Mouse (Mus musculus) lung, embryonic 14.5 days (tissue): ENCODE data around the gene Bach2. TPM values are rescaled to one million over a fixed set of nuclear protein-coding genes. Genes with fewer than 3 reads are reported as not detected.

Experiments used
- ATAC-seq: fragments of 200-750 bp; cut with Nextera tagmentation; 2 replicates; pipeline ENCODE4 v1.8.0; 2017; ENCODE audit warnings: mild to moderate bottlenecking, moderate TSS enrichment, moderate library complexity; ENCODE audit not compliant: insufficient read depth
- DNase-seq: peaks from one replicate; pipeline ENCODE4 v3.0.0-alpha.2; 2015
- H3K27ac ChIP-seq: fragments of 300-500 bp; sonication (generic); 2 replicates; pipeline ENCODE4 v1.5.1; 2014; ENCODE audit warnings: low read depth, mild to moderate bottlenecking, moderate library complexity
- H3K27me3 ChIP-seq: fragments of 300-500 bp; sonication (generic); 2 replicates; pipeline ENCODE4 v1.6.1; 2014; ENCODE audit warnings: low read length, control low read depth; ENCODE audit not compliant: insufficient read depth
- H3K36me3 ChIP-seq: fragments of 300-500 bp; sonication (generic); 2 replicates; pipeline ENCODE4 v1.6.1; 2014; ENCODE audit warnings: control low read depth; ENCODE audit not compliant: insufficient read depth
- H3K4me1 ChIP-seq: fragments of 300-500 bp; sonication (generic); 2 replicates; pipeline ENCODE4 v1.6.1; 2014; ENCODE audit warnings: antibody characterized with exemption, control low read depth; ENCODE audit not compliant: insufficient read depth
- H3K4me2 ChIP-seq: fragments of 300-500 bp; sonication (generic); 2 replicates; pipeline ENCODE4 v1.6.1; 2014; ENCODE audit warnings: mild to moderate bottlenecking
- H3K4me3 ChIP-seq: fragments of 300-500 bp; sonication (generic); 2 replicates; pipeline ENCODE4 v1.5.1; 2014; ENCODE audit warnings: low read depth, low read length
- H3K9ac ChIP-seq: fragments of 300-500 bp; sonication (generic); 2 replicates; pipeline ENCODE4 v1.6.1; 2014
- H3K9me3 ChIP-seq: fragments of 300-500 bp; sonication (generic); 2 replicates; pipeline ENCODE4 v1.6.1; 2016; ENCODE audit warnings: low read depth, low read length, control low read depth
- CTCF ChIP-seq: IDR thresholded peaks from 2 replicates; pipeline ENCODE4 v1.5.1; 2016; ENCODE audit warnings: antibody characterized with exemption, low read depth
- WGBS: fragments of 180-500 bp; shearing (Covaris S2); extraction: QIAGEN DNeasy Blood & Tissue Kit; methylation state at CpG from one replicate; pipeline ENCODE4 v1.1.7; 2014; 5-methylcytosine and 5-hydroxymethylcytosine counted together
- polyA plus RNA-seq: library from polyadenylated mRNA; unstranded; fragments of >200 nt; fragmentation: Nextera tagmentation; extraction: Ambion mirVana; gene quantifications from 2 replicates; pipeline ENCODE4 v1.2.1, GENCODE M21; 2014

The Bach2 gene
- polyA plus RNA-seq, 1 experiment from 2014 or later, result 16.1 TPM

GRCm38 (mm10) chr4:32216466-32216865 is 22.1 kb upstream of the Bach2 start:
- no peak overlapping the region for H3K9ac ChIP-seq
- no peak for DNase-seq
- H3K4me2 ChIP-seq, result no peak overlapping the region
- H3K4me3 ChIP-seq, result no peak overlapping the region
- 83% methylated on average over 4 of the region's 4 CpGs for WGBS
- ATAC-seq, result no peak
- H3K27ac ChIP-seq, result no peak overlapping the region
- no peaks in the 10 kb centered on the region for H3K27me3 ChIP-seq
- peaks cover 11% of the 10 kb centered on the region; the same call in 1 of the 2 replicates for H3K4me1 ChIP-seq
- no peaks in the 10 kb centered on the region for H3K9me3 ChIP-seq
- H3K36me3 ChIP-seq, result no peaks in the 10 kb centered on the region
- no peak for TF ChIP-seq CTCF

GRCm38 (mm10) chr4:32217016-32217415 is 21.6 kb upstream of the Bach2 start:
- no peak for TF ChIP-seq CTCF
- 56% methylated on average over 3 of the region's 3 CpGs for WGBS

DNA sequence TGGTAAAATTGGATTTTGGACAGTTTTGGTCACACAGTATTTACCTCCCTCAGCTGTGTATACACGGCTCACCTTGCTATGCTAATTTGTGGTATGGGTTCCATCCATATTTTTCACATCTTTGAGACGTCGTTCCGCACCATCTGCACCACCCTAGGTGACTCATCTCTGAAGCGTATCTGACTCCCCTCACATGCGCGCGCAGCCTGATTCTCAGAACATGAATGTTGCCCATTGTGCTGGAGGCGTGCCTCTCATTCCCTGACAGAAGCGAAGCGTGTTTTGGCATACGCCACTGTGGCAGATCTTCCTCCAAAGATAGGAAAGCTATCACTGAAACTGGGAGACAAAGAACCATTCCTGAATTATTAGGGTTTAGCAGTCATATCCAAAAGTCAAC is 21.0 kb upstream of the Bach2 start:
- ATAC-seq (no peak), DNase-seq (no peak)
- Histone ChIP-seq H3K36me3 (no peaks in the 10 kb centered on the region), H3K9me3 (no peaks in the 10 kb centered on the region), H3K4me3 (no peak overlapping the region), H3K27me3 (no peaks in the 10 kb centered on the region), H3K4me1 (peaks cover 11% of the 10 kb centered on the region; the same call in 1 of the 2 replicates), H3K27ac (no peak overlapping the region), H3K4me2 (no peak overlapping the region), H3K9ac (no peak overlapping the region)
- no peak for TF ChIP-seq CTCF
- 88% methylated on average over 12 of the region's 12 CpGs for WGBS

More at GRCm38 (mm10) chr4:32217016-32217415, 21.6 kb upstream of the Bach2 start:
- no peak overlapping the region for H3K4me3 ChIP-seq
- H3K9me3 ChIP-seq, result no peaks in the 10 kb centered on the region
- H3K4me2 ChIP-seq, result no peak overlapping the region
- no peak for DNase-seq
- H3K27ac ChIP-seq, result no peak overlapping the region
- peaks cover 11% of the 10 kb centered on the region; the same call in 1 of the 2 replicates for H3K4me1 ChIP-seq
- H3K36me3 ChIP-seq, result no peaks in the 10 kb centered on the region
- no peak overlapping the region for H3K9ac ChIP-seq
- ATAC-seq, result no peak
- H3K27me3 ChIP-seq, result no peaks in the 10 kb centered on the region

DNA sequence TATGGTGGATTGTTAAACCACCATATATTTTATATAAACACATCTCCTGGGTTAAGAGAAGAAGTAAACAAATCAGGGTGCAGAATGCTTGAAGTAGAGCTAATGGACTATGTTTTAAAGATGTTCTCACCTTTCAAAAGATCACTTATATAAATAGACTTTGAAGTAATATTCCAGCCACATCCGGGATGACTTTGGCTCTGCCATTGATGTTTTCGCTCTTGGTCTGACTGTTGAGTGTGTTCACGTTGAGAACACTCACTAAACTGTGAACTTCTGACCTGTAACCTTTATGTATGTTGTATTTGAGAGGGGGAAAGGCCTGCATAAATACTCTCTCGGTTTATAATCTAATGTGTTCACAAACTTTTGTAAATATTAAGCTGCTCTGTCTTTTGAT is 20.2 kb upstream of the Bach2 start:
- no peaks in the 10 kb centered on the region for H3K27me3 ChIP-seq
- WGBS, result 19% methylated on average over 4 of the region's 4 CpGs
- DNase-seq, result peak; percentile 63
- no peak overlapping the region for H3K9ac ChIP-seq
- H3K4me1 ChIP-seq, result peaks cover 11% of the 10 kb centered on the region; the same call in 1 of the 2 replicates
- no peak overlapping the region for H3K4me3 ChIP-seq
- no peak overlapping the region for H3K27ac ChIP-seq
- H3K4me2 ChIP-seq, result no peak overlapping the region
- H3K36me3 ChIP-seq, result no peaks in the 10 kb centered on the region
- H3K9me3 ChIP-seq, result no peaks in the 10 kb centered on the region
- no peak for TF ChIP-seq CTCF
- ATAC-seq, result peak; percentile 67

GRCm38 (mm10) chr4:32219428-32220128 is 19.0 kb upstream of the Bach2 start:
- no peak for DNase-seq
- Histone ChIP-seq H3K9ac (no peak overlapping the region), H3K4me2 (no peak overlapping the region), H3K4me3 (no peak overlapping the region), H3K27me3 (no peaks in the 10 kb centered on the region), H3K9me3 (no peaks in the 10 kb centered on the region), H3K36me3 (no peaks in the 10 kb centered on the region), H3K27ac (peak overlapping the region; percentile 21; the same call in 1 of the 2 replicates), H3K4me1 (peaks cover 11% of the 10 kb centered on the region; the same call in 1 of the 2 replicates)
- no peak for ATAC-seq
- 51% methylated on average over 10 of the region's 10 CpGs for whole genome bisulfite sequencing
- no peak for TF ChIP-seq CTCF

DNA sequence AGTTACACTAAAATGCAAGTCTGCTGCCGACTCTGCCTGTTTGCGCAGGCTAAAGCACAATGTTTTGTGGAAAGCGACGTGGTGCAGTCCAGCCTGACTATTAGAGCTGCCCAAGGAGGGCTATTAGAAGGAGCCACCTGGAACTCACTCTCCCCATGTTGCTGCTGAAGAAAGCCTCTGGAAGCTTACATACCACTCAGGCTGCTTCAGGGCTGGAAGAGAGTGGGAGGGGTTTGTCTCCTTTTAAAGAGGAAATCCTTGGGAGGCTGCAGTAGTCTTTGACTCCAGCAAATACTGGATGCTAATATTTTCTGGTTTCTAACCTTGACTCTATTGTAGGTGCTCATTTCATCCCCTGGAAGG is 18.5 kb upstream of the Bach2 start:
- WGBS, result 50% methylated on average over 4 of the region's 4 CpGs
- no peak for DNase-seq
- ATAC-seq, result no peak; the same call in 1 of the 2 replicates
- Histone ChIP-seq H3K9ac (no peak overlapping the region), H3K27me3 (no peaks in the 10 kb centered on the region), H3K4me1 (peaks cover 11% of the 10 kb centered on the region; the same call in 1 of the 2 replicates), H3K9me3 (no peaks in the 10 kb centered on the region), H3K27ac (peak overlapping the region; percentile 21; the same call in 1 of the 2 replicates), H3K4me2 (no peak overlapping the region), H3K4me3 (no peak overlapping the region), H3K36me3 (no peaks in the 10 kb centered on the region)
- no peak for TF ChIP-seq CTCF

DNA sequence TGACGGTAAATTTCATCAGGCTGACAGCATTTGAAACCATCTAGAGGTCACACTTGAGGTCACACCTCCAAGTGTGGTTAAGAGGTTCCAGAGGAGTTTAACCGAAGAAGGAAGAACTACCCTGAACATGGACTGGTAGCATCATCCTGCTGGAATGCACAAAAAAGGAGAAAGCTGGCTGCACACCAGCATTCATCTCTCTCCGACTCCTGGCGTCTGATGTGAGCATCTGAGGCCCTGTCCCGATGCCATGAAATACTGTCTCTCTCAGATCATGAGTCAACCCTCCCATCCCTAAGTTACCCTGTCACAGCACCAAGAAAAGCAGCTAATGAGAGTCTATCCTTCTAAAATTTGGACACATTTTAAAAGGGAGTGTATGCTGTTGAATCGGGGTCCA is 17.6 kb upstream of the Bach2 start:
- H3K36me3 ChIP-seq, result no peaks in the 10 kb centered on the region
- no peak for TF ChIP-seq CTCF
- no peaks in the 10 kb centered on the region for H3K27me3 ChIP-seq
- peak; percentile 50 for DNase-seq
- WGBS, result 40% methylated on average over 6 of the region's 6 CpGs
- no peak overlapping the region for H3K4me2 ChIP-seq
- ATAC-seq, result no peak
- H3K4me3 ChIP-seq, result no peak overlapping the region
- H3K27ac ChIP-seq, result no peak overlapping the region
- no peak overlapping the region for H3K9ac ChIP-seq
- H3K4me1 ChIP-seq, result peaks cover 11% of the 10 kb centered on the region; the same call in 1 of the 2 replicates
- no peaks in the 10 kb centered on the region for H3K9me3 ChIP-seq
